Mouse (Mus musculus) adrenal gland, adult (tissue): ENCODE results near the gene Thap7.
"Not testable (repeated sequence)": the region's sequence is repeated elsewhere in the genome, so short reads cannot be mapped to it uniquely, and the experiment has no call there.

ENCODE experiments used
- DNase-seq, 2 experiments: peaks; one replicate each; pipeline ENCODE4 v3.0.0; 2022 to 2023; ENCODE audit warnings: low spot score in 1 of 2; ENCODE audit not compliant: inconsistent age in 2 of 2

Thap7 gene

DNA sequence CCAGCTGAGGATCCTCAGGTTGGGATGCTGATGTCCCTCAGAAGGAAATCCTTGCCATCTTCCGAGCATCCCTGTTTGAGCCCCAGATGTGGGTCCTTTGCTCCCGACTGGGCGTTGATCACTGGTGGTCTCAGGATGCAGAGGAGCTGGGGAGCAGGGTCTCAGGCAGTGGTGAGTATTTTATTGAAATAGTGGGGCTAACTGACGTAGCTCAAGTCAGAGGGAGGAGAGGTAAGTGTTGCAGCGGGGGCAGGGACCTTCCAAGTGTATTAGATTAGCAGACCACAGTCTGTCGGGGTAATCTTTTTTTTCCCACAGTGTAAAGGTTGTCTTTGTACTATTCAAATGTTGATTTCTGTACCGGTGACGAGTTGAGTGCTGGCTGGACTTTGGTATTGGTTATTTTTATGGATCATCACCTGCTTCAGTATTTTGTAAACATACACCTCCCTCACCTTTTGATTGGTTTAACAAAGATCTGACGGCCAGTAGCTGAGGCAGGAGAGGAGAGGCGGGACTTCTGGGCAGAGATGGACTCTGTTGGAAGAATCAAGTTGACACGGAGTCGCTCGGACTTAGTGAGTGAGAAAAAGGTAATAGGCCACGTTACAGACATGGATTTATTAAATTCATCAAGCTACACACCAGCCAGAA is 1.9 kb upstream of the Thap7 start:
- DNase-seq = no peak

DNA sequence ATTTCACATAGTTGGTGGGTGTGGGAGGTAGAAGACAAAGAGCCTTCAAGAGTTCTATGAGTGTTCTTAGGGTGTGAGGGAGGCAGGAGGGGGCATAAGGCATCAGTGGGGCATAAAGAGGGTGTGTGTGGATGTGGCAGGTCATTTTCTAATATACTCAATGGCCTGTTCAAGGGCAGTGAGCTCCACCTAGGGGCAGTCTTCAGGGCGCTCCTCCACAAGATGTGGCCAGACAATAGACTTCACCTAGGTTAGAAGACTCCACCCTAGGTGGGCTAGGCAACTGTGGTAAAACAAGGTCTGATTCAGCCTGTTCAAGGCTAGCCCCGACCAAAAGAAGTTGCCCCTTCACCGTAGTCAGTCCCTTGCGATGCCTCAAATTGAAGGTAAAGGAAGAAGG is 1.3 kb upstream of the Thap7 start:
- DNase-seq = peak in 1 of 2 experiments; percentile 51

DNA sequence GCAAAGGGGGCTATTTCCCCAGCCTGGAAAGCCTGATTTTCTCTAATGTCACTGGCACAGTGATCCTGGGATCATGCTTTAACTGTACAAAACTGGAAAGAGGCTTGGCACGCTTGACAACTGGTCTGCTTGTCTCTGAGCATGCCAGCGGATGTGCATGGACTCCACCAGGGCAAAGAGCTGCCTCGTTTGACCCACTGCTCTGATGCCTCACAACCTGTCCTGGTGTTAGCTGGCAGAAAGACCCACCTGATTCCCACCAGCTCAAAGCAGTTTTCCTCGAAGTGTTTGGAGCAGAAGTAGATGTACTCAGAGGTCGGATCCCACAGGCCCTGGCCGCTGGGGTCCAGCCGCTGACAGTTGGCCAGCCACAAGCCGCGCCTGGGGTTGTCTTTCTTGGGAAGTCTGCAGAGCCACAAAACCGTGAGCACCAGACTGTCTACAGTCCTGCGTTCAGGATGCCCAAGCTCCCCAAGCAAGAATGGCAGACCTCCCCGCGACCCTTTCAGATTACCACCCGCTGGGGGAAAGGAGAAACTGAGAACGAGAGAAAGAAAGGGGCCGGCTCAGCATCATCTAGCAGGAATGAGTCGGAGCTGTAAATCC is 852 bp downstream of the Thap7 start:
- no peak for DNase-seq

DNA sequence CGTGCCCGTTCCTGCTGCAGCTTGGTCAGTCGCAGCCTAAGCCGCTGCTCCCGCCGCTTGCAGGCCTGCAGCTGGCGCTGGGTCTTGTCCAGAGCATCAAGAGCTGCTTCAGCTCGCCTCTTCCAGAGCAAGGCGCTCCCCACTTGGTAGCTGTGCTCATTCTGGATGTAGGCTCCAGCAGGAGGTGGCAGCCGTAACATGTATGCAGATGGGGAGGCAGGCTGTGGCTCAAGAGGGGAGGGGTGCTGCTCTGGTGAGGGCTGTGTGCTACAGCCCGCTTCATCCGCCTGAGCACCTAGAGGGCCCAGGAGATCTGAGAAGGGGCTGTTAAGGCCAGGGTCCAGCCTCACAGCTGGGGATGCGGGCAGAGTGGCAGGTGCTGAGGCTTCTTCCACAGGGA is 2.7 kb downstream of the Thap7 start:
- DNase-seq = peak in 1 of 2 experiments; percentile 34

DNA sequence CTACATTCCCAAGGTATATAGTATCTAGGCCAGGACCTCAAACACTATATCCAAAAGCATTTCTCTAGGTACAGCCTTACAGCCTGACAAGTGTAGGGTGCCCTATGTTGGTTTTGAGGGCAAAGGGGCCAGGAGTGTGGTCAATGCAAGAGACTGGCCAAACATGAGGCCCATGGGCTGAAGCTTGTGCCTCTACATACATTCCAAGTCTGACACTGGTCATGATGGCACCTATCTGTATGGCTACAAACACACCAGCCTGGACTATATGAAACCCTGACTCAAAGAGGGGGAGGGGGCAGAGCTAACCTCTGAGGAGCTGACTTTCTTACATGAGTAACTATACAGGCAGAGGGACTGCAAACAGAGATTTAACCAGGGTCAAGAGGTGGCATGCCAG is 3.3 kb downstream of the Thap7 start:
- DNase-seq = no peak

DNA sequence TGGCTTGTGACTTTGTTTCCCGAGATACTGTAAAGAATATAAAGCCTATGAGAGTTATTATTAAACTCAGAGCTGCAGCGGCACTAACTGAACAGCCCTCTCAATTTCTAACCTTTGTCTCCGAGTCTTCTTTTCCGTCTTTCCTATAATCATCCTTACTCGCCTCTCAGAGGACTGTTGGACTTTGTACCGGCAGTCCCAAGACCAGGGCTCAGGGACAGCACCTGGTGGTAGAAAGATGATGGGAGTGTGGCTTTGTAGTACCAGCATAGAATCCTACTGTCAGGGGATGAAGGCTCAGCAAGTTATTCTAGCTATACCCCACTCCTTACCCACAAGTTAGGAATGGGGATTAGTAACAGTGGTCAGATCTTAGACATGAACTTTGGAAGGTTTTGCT is 4.7 kb downstream of the Thap7 start:
- no peak for DNase-seq

DNA sequence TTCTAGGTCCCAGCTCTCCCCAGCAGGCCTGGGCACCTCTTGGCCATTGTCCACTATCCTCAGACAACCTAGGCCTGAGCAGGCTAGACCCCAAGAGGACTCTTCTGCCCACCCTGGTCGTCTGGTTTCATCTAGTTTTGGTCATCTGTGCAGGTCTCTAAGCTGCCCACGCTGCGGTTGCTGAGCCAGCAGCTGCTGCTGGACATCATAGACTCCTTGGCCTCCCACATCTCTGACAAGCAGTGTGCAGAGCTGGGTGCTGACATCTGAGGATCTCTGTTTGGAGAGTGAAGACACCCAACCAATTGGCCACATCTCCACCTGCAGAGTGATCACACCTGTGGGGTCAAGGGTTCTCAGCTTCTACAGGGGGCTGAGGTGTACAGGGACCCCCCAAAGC is 5.4 kb downstream of the Thap7 start:
- DNase-seq = no peak

DNA sequence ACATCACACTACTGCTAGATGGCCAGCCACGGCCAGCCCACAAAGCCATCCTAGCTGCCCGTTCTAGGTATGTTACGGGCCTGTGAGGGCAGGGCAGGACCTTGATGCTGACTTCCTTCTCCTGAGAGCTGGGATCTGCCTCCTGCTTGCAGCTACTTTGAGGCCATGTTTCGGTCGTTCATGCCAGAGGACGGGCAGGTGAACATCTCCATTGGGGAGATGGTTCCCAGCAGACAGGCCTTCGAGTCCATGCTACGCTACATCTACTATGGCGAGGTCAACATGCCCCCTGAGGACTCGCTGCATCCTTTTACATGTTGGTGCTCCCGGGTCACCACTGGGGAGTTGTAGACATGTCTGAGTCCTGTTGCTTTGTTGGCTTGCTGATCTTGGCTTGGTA is 6.8 kb downstream of the Thap7 start:
- DNase-seq = no peak

DNA sequence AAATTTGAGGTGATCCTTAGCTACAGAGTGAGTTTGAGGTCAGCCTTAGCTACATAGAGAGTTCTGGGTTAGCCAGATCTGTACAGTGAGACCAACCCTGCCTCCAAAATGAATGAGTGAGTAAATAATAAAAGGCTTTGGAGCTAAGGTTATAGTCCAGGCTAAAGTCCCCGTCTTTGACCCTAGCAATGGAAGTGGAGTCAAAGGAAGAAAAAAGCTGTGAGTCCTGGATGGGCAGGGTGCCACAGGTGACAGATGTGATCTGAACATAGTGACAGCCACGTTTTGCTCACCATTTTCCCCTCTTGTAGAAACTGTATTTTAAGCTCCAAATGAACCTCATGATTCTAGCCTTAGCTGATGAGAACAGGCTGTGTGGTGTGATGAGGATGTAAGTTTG is 12.0 kb downstream of the Thap7 start:
- DNase-seq = no peak

DNA sequence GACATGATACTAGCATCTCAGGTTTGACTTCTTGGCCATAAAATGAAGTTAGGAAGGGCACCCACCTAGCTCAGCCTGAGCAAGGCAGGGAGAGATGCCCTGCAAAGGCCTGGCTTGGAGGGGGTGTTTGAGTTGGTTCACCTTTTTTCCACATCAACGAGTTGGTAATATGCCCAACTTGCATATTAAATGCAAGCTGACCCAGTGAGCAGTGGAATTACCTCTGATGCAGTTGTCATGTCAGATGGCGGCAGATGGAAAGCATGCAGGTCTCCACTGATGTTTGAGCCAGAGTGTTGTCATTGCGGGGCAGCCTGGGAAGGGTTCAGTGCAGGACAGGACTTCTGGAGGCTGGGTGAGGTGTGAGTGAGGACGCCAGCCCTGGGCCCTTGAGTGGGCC is 19.5 kb downstream of the Thap7 start:
- no peak for DNase-seq

DNA sequence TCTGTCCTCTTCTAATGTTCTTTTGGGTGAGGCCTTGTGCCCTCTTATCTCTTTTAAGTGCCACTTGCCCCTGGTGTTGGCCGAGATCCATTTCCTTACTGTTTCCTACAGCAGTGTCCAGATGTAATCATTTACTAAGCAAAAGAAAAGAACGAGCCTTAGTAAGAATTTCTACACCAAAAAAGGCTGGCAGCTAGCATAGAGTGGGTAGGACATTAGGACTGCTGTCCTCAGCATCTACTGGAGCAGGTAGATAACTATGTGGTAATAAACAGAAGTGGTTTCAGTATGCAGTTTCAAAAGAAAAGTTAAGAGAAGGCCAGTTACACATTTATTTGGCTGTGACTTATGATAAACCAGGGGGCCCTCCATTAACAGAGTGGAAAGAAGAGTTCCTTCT is 20.2 kb downstream of the Thap7 start:
- no peak for DNase-seq

DNA sequence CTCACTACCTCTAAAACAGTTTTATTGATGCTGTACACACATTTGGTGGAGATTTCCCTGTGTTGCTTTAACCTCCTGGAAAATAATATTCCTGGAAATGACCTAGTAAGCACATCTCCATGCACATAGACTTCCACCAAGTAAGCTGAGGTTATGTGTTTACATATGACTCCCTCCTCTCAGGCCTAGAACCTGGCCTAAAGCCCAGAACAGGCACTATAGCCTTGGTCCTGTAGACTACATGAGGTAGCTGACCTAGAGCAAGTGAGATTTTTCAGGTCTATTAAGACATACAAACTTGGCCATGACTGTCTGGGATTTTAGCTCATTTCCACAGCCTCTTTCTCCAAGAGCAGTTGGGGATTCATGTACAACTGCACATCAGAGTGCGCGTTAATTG is 20.8 kb downstream of the Thap7 start:
- no peak for DNase-seq

DNA sequence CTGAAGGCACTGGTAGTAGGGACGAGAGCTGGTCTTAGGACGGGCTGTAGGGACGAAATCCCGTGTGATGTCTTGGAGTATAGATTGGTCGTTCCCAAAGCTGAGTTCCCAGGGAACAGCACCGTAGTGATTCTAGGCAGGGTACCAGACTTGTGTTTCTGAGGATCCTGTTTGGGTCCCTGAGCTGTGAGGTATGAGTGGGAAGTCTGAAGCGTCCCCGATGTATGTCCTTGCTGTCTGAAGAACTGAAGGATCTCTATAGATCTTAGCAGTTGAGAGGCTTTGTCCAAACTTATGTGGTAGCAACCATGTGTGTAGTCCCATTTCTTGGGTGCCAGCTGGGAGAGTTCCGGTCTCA is 21.7 kb downstream of the Thap7 start:
- DNase-seq = no peak

DNA sequence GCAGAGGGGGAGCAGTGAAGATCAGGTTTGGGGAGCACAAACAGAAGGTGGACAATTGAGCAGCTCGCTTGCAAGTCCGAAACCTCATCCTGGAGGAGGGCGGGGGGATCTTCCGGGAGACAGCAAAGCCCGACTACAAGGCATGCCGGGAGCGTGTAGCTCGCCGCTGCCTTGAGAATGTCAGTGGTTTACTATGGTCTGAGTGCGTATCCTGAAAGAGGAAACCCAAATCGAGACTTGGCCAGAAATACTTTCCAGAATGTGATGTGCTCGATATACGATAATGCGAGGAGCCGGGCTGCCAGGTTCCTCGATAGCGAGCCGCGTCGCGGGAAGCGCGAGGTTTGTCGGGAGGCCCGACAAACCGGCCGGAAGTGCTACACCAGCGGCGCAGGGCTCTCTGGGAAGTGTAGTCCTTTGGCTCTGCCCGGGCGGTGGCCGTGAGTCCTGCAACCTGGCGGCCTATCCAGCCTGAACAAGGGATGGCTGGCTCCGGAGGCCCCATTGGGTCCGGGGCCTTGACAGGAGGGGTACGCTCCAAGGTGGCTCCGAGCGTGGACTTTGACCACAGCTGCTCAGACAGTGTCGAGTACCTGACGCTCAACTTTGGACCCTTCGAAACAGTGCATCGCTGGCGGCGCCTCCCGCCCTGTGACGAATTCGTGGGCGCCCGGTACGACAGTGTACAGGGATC is 22.2 kb downstream of the Thap7 start, which contains the start of gene Lztr1:
Gene Lztr1 (plus strand): TSS at position 143 of the 694 bp plus-strand sequence.
- peak; percentile 91 to 97 for DNase-seq

DNA sequence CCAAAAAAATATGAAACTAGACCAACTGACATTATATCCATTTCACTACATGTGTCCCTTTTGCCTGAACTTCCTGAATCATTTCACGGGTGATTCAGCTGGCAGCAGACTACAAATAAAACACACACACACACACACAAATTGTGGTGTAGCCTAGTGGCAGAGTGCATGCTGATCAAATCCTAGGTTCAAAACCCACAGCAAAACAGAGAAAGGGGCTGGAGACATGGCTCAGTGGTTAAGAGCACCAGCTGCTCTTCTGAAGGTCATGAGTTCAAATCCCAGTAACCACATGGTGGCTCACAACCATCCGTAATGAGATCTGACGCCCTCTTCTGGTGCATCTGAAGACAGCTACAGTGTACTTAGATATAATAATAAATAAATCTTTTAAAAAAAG is 22.9 kb downstream of the Thap7 start:
- not testable (repeated sequence) for DNase-seq

DNA sequence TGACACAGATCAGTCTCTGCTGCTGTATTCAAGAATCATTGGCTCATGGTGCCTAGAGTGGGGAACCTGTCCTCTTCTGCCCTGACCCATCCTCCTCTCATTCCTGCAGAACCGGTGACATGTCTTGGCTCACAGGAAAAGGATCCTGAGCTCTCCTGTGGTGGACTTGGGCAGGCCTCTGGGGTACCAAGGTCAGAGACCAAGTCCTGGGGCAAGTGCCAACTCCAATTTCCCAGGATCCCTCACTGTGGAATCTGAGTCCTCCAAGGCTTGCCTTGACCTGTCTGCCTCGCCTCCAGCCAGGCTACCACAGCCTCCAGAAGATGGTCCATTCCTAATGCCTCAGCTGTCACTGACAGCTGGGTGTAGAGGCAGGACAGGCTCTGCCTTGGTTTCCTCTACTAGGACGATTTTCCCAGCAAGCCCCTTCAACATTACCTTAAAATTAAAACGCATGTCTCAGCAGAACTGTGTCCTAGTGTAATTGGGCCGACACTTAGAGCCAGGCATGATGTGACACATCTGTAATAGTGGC is 23.9 kb downstream of the Thap7 start:
- DNase-seq = no peak

DNA sequence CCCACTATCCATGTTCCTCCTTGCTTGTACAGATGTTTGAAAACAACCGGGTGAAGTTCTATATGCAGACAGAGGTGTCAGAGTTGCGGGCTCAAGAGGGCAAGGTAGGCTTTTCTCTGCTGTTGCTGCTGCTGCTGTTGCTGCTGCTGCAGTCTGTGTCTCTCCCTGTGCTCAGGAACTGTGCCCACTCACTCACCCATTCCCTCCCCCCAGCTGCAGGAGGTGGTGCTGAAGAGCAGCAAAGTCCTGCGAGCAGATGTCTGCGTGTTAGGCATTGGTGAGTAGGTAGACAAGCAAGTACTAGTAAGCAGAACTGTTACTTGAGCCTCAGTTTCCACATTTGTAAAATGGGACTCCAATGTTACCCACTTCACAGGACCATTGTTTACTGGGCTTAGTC is 28.3 kb downstream of the Thap7 start:
- DNase-seq = no peak

DNA sequence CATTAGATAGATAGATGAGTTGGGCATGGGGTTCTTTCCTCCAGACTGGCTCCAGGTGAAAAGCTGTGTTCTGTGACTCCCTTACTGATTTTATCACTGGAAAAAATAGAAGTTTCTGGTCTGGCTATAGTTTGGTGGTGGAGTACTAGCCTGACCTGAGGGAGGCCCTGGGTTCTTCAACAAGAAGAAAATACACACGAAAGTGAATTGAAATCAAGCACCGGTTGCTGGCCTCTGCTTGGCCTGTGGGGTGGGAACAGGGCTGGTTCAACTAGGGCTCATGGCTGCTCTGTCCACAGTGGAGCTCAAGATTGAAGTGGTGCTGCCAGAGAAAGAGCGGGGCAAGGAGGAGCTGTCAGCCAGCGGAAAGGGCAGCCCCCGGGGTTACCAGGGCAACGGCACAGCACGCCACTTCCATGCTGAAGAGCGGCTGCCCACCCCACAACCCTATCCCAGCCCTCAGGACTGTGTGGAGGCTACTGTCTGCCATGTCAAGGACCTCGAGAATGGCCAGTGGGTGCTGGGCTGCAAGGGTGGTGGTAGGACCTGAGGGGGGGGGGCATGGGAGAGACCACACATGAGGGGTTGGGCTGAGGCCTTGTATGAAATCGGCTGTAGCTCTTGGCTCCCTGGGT is 31.6 kb downstream of the Thap7 start:
- DNase-seq = no peak

DNA sequence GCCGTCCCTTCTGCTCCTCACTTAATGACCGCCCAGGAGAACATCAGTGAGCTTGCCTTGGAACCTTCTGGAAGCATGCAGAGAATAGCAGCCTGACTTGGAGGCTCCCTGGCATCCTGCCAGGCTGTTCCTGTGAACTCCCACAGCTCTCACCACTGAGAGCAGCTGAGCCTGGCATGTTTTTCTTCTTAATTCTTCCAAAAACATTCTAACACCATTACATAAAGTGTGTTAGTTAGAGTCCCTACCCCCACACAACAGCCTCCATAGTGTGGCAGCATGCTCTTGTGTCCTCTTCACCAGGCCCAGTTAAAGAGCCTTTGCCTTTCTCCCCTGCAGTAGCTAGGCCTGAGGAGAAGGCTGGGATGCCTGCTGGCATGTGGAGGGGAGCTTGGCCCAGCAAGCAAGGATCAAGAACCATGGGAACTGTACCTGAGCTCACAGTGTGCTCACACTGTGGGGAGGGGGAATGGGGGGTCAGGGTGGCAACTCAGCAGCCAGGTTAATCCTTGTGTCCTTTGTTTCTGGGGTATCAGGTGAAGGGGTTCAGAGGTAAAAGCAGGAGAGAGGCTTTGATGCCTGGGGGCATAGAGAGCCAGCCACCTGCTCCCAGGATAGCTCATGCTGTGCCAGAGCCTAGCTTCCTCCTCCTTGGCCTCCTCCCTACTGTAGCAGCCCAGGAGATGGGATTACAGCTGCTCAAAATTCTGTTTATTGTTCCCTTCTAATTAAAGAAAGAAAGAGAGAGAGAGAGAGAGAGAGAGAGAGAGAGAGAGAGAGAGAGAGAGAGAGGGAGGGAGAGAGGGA is 34.2 kb downstream of the Thap7 start:
- DNase-seq = peak; percentile 55 to 65

DNA sequence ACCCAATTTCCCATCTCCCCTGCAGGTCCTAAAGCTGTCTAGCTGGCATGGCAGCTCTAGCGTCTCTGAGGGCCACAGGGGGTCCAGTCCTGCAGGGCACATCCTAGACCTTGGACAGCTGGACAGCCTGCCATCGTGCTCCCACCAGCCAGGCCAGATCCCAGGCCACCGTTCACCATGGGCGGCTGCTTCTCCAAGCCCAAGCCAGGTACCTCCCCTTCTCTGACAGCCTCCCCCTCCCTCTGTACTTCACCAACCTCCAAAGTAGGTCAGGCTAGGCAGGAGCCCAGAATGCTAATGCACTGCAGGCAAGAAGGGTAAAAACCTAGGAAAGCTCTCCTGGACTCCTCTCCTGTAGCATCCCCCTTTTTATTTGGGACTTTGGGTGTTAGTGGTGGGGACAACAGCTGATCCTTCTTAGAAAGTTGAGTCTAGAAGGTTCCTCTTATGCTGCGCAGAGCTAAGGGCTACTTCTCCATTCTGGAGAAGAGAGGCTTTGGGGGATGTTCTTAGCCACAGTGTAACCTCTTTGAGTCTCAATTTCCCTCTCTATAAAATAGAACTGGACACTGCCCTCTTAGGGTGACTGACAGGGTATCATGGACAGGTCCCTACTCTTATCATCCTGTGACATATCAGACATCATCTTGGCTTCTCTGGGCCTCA is 38.9 kb downstream of the Thap7 start:
- DNase-seq = no peak
